Mouse (Mus musculus): ENCODE results near the gene Hs3st6.

DNA sequence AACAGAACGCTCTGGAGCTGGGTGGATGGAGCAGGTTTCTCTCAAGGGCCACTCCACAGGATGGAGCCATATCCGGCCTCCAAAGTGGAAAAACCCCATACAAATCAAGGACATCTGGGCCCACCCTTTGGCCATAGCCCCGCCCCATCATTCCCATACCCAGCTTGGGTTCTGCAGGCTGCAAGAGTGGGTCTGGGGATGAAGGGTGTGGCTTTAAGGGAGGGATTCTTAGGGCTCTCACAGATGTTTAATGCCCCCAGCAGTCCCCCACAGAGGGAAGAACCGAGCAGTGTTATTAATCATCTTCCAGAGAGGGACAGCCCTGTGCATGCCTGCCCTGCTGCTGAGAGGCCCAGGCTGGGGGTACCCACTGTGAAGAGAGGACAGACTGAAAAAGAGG lies 5.8 kb upstream of the Hs3st6 start:
- TF ChIP-seq GATA1 (IDR thresholded peaks at IDR 0.05; ENCODE audit: borderline replicate concordance, low read length) (no peak), FLI1 (IDR thresholded peaks at IDR 0.05; ENCODE audit: low read length) (no peak)
